Mouse (Mus musculus) heart, postnatal 0 days (tissue): ENCODE data around the gene Camk2n1. TPM values are rescaled to one million over a fixed set of nuclear protein-coding genes. Genes with fewer than 3 reads are reported as not detected.
"Not testable (repeated sequence)": the region's sequence is repeated elsewhere in the genome, so short reads cannot be mapped to it uniquely, and the experiment has no call there.

ENCODE experiments used
- ATAC-seq: fragments of 200-750 bp; cut with Nextera tagmentation; 2 replicates; pipeline ENCODE4 v1.8.0; 2017; ENCODE audit warnings: low read depth, moderate number of reproducible peaks, moderate library complexity; ENCODE audit not compliant: insufficient read depth
- DNase-seq: peaks from one replicate; pipeline ENCODE4 v3.0.0-alpha.2; 2016; ENCODE audit warnings: low spot score
- H3K27ac ChIP-seq: fragments of 300-500 bp; sonication (generic); 2 replicates; pipeline ENCODE4 v1.5.1; 2014; ENCODE audit warnings: low read depth, mild to moderate bottlenecking
- H3K27me3 ChIP-seq: fragments of 300-500 bp; sonication (generic); 2 replicates; pipeline ENCODE4 v1.6.1; 2014; ENCODE audit warnings: low read length, mixed read lengths; ENCODE audit not compliant: control insufficient read depth, insufficient read depth
- H3K36me3 ChIP-seq: fragments of 300-500 bp; sonication (generic); replicated peaks from 2 replicates; pipeline ENCODE4 v1.6.1; 2014; ENCODE audit warnings: low read length, mixed read lengths; ENCODE audit not compliant: control insufficient read depth, insufficient read depth
- H3K4me1 ChIP-seq: fragments of 300-500 bp; sonication (generic); 2 replicates; pipeline ENCODE4 v1.6.1; 2014; ENCODE audit warnings: antibody characterized with exemption; ENCODE audit not compliant: control insufficient read depth, insufficient read depth
- H3K4me2 ChIP-seq: fragments of 300-500 bp; sonication (generic); 2 replicates; pipeline ENCODE4 v1.6.1; 2014; ENCODE audit warnings: low read depth, mild to moderate bottlenecking, low read length, moderate library complexity
- H3K4me3 ChIP-seq: fragments of 300-500 bp; sonication (generic); 2 replicates; pipeline ENCODE4 v1.5.1; 2014; ENCODE audit warnings: low read depth, low read length
- H3K9ac ChIP-seq: fragments of 300-500 bp; sonication (generic); replicated peaks from 2 replicates; pipeline ENCODE4 v1.6.1; 2014; ENCODE audit warnings: low read depth, low read length, mixed read lengths
- H3K9me3 ChIP-seq: fragments of 300-500 bp; sonication (generic); replicated peaks from 2 replicates; pipeline ENCODE4 v1.6.1; 2016; ENCODE audit warnings: low read length; ENCODE audit not compliant: control insufficient read depth
- CTCF ChIP-seq: IDR thresholded peaks from 2 replicates; pipeline ENCODE4 v1.5.1; 2016; ENCODE audit warnings: antibody characterized with exemption, control low read depth, low read depth
- EP300 ChIP-seq: IDR thresholded peaks from 2 replicates; pipeline ENCODE4 v1.6.1; 2016; ENCODE audit warnings: antibody characterized with exemption, low read depth
- WGBS: fragments of 180-500 bp; shearing (Covaris S2); extraction: QIAGEN DNeasy Blood & Tissue Kit; methylation state at CpG from one replicate; pipeline ENCODE4 v1.1.7; 2014; 5-methylcytosine and 5-hydroxymethylcytosine counted together
- polyA plus RNA-seq: library from polyadenylated mRNA; unstranded; fragments of >200 nt; fragmentation: Nextera tagmentation; extraction: Ambion mirVana; gene quantifications from 2 replicates; pipeline ENCODE4 v1.2.1, GENCODE M21; 2015
- total RNA-seq: library from RNA; depleted of rRNA; stranded (reverse); fragments of >200 nt; gene quantifications from 2 replicates; pipeline ENCODE4 v1.2.3, GENCODE M21; 2014; ENCODE audit warnings: low replicate concordance

Gene Camk2n1
- total and polyA plus RNA-seq, 2 experiments from 2014 or later: 1.6 to 5.1 TPM

- Histone ChIP-seq H3K4me3 (no peak overlapping the region), H3K4me1 (no peaks in the 10 kb centered on the region), H3K4me2 (peak overlapping the region; percentile 20), H3K9ac (no peak overlapping the region), H3K27ac (0 out of 2 replicates have a peak overlapping the region, but pooled peaks have one; percentile 30), H3K9me3 (no peaks in the 10 kb centered on the region), H3K36me3 (no peaks in the 10 kb centered on the region), H3K27me3 (peaks cover 21% of the 10 kb centered on the region; the same call in 1 of the 2 replicates)
- WGBS: 8% methylated on average over 6 of the region's 6 CpGs
- TF ChIP-seq EP300: no peak
- DNase-seq: no peak
- no peak for ATAC-seq
Measured at GRCm38 (mm10) chr4:138414725-138415124, 39.4 kb upstream of the Camk2n1 start.

- no peak overlapping the region for H3K27ac ChIP-seq
- H3K4me3 ChIP-seq: no peak overlapping the region
- H3K4me1 ChIP-seq: no peaks in the 10 kb centered on the region
- no peaks in the 10 kb centered on the region for H3K36me3 ChIP-seq
- H3K9me3 ChIP-seq: no peaks in the 10 kb centered on the region
- H3K27me3 ChIP-seq: peaks cover 19% of the 10 kb centered on the region; the same call in 1 of the 2 replicates
- no peak overlapping the region for H3K9ac ChIP-seq
- 64% methylated on average over 3 of the region's 3 CpGs for WGBS
- no peak for TF ChIP-seq CTCF
- TF ChIP-seq EP300: no peak
- DNase-seq (no peak), ATAC-seq (no peak)
- no peak overlapping the region for H3K4me2 ChIP-seq
Measured at GRCm38 (mm10) chr4:138415991-138416390, 38.1 kb upstream of the Camk2n1 start.

GRCm38 (mm10) chr4:138416414-138416813 is 37.7 kb upstream of the Camk2n1 start:
- ATAC-seq (no peak), DNase-seq (no peak)
- TF ChIP-seq CTCF: no peak
- no peak for TF ChIP-seq EP300
- Histone ChIP-seq H3K4me3 (no peak overlapping the region), H3K36me3 (no peaks in the 10 kb centered on the region), H3K9me3 (no peaks in the 10 kb centered on the region), H3K4me2 (no peak overlapping the region), H3K9ac (no peak overlapping the region), H3K27ac (no peak overlapping the region), H3K4me1 (no peaks in the 10 kb centered on the region), H3K27me3 (peaks cover 16% of the 10 kb centered on the region; the same call in 1 of the 2 replicates)
- 58% methylated on average over 5 of the region's 5 CpGs for WGBS

GRCm38 (mm10) chr4:138417882-138418281 is 36.2 kb upstream of the Camk2n1 start:
- H3K4me2 ChIP-seq: no peak overlapping the region
- 78% methylated on average over 4 of the region's 4 CpGs for WGBS
- no peak overlapping the region for H3K4me3 ChIP-seq
- TF ChIP-seq CTCF (no peak), EP300 (no peak)
- H3K9me3 ChIP-seq: no peaks in the 10 kb centered on the region
- H3K9ac ChIP-seq: no peak overlapping the region
- H3K27ac ChIP-seq: no peak overlapping the region
- H3K27me3 ChIP-seq: peaks cover 12% of the 10 kb centered on the region; the same call in 1 of the 2 replicates
- no peak for DNase-seq
- no peaks in the 10 kb centered on the region for H3K4me1 ChIP-seq
- no peaks in the 10 kb centered on the region for H3K36me3 ChIP-seq
- ATAC-seq: no peak

GRCm38 (mm10) chr4:138418340-138418957 is 35.7 kb upstream of the Camk2n1 start:
- peaks cover 12% of the 10 kb centered on the region; the same call in 1 of the 2 replicates for H3K27me3 ChIP-seq
- H3K4me3 ChIP-seq: no peak overlapping the region
- H3K27ac ChIP-seq: no peak overlapping the region
- no peaks in the 10 kb centered on the region for H3K36me3 ChIP-seq
- H3K9me3 ChIP-seq: no peaks in the 10 kb centered on the region
- no peaks in the 10 kb centered on the region for H3K4me1 ChIP-seq
- ATAC-seq (no peak), DNase-seq (no peak)
- 52% methylated on average over 11 of the region's 11 CpGs for WGBS
- TF ChIP-seq EP300: no peak
- no peak for TF ChIP-seq CTCF
- no peak overlapping the region for H3K4me2 ChIP-seq
- H3K9ac ChIP-seq: no peak overlapping the region

- Histone ChIP-seq H3K4me3 (no peak overlapping the region), H3K36me3 (no peaks in the 10 kb centered on the region), H3K9me3 (no peaks in the 10 kb centered on the region), H3K27me3 (peaks cover 6% of the 10 kb centered on the region; the same call in 1 of the 2 replicates), H3K4me2 (no peak overlapping the region), H3K9ac (no peak overlapping the region), H3K27ac (no peak overlapping the region), H3K4me1 (no peaks in the 10 kb centered on the region)
- DNase-seq: no peak
- 78% methylated on average over 6 of the region's 6 CpGs for WGBS
- no peak for ATAC-seq
- no peak for TF ChIP-seq EP300
- no peak for TF ChIP-seq CTCF
Measured at GRCm38 (mm10) chr4:138425028-138425427, 29.1 kb upstream of the Camk2n1 start.

GRCm38 (mm10) chr4:138425604-138426003 is 28.5 kb upstream of the Camk2n1 start:
- not testable (repeated sequence) for H3K4me2 ChIP-seq

More at GRCm38 (mm10) chr4:138425604-138426003, 28.5 kb upstream of the Camk2n1 start:
- not testable (repeated sequence) for H3K4me1 ChIP-seq, DNase-seq, H3K4me3 ChIP-seq, H3K9me3 ChIP-seq, H3K36me3 ChIP-seq, H3K27me3 ChIP-seq, H3K9ac ChIP-seq, ATAC-seq, H3K27ac ChIP-seq
- WGBS: 85% methylated on average over 13 of the region's 14 CpGs
